Mouse (Mus musculus): Measurements from ENCODE around the gene Ppp1r18.

DNA sequence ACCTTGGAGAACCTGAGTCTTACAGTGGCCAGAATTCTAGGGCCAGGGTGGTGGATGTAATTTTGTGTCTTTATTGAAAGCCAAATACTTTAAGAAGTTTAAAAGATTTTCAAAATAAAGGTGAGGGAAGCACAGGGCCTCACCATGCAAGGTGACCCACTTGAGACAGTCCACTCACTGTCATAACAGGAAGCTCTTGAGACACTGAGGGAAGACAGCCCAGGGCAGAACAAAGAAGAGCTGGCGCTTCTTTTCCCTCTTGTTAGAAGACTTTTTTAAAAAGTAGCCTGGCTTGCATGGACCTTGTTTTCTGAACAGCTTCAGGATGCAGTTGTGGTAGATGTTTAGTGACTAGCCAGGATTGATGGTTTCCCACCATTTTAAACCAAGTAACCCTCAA is 55.0 kb downstream of the Ppp1r18 start:
- no peak for TF ChIP-seq CTCF (conservative IDR thresholded peaks at IDR 0.05; ENCODE audit: insufficient read depth, insufficient read length, low read depth, low read length)
- TF ChIP-seq POLR2A (IDR thresholded peaks at IDR 0.05; ENCODE audit: low read depth, low read length): no peak
